Mouse (Mus musculus) spleen, adult 10 weeks (tissue): ENCODE results near the gene Ehmt1. TPM values are rescaled to one million over a fixed set of nuclear protein-coding genes. Genes with fewer than 3 reads are reported as not detected.

Source experiments
- polyA plus RNA-seq: library from polyadenylated mRNA; stranded (reverse); fragments of 350-450 nt; fragmentation: Illumina TruSeq; extraction: RNeasy Lipid Tissue Mini Kit (QIAGEN cat#74804); gene quantifications from one replicate; pipeline ENCODE4 v1.2.3, GENCODE M21; 2015; ENCODE audit warnings: low replicate concordance; ENCODE audit not compliant: insufficient read depth

Ehmt1 gene
- polyA plus RNA-seq = 40.7 TPM

GRCm38 (mm10) chr2:24918930-24919838 is at the start of gene Ehmt1:
Gene Ehmt1, minus strand, starts transcription at chr2:24919614.

GRCm38 (mm10) chr2:24962304-24963000 is 43.0 kb upstream of the Ehmt1 start, which contains the start of gene Dph7:
Gene Dph7, plus strand, starts transcription at chr2:24962400.

GRCm38 (mm10) chr2:24949421-24950188 is 30.2 kb upstream of the Ehmt1 start, which contains the start of gene Zmynd19:
Gene Zmynd19, plus strand, starts transcription at chr2:24949792.

GRCm38 (mm10) chr2:24935057-24935796 is 15.8 kb upstream of the Ehmt1 start, which contains the start of gene Arrdc1:
Gene Arrdc1, minus strand, starts transcription at chr2:24935252.

GRCm38 (mm10) chr2:24763115-24763557 is 156.3 kb downstream of the Ehmt1 start, which contains the start of gene Cacna1b:
Gene Cacna1b, minus strand, starts transcription at chr2:24763152.

Other genes with a start within 250 kb of the Ehmt1 start
- gene Cacna1b, start 156.5 kb downstream of the Ehmt1 start, polyA plus RNA-seq = 1.4 TPM
- 90.3 TPM for gene Arrdc1, start 15.6 kb upstream of the Ehmt1 start, polyA plus RNA-seq
- 14.0 TPM for gene Zmynd19, start 30.2 kb upstream of the Ehmt1 start, polyA plus RNA-seq
- gene Dph7, start 42.8 kb upstream of the Ehmt1 start, polyA plus RNA-seq = 22.9 TPM
- 39.9 TPM for gene Mrpl41, start 55.5 kb upstream of the Ehmt1 start, polyA plus RNA-seq
- 59.7 TPM for gene Pnpla7, start 56.4 kb upstream of the Ehmt1 start, polyA plus RNA-seq
- 15.8 TPM for gene Nsmf, start 134.7 kb upstream of the Ehmt1 start, polyA plus RNA-seq
- not detected for gene Entpd8, start 160.7 kb upstream of the Ehmt1 start, polyA plus RNA-seq
- not detected for gene Noxa1, start 175.5 kb upstream of the Ehmt1 start, polyA plus RNA-seq